Mouse (Mus musculus): Measurements from ENCODE around the gene H2al2a. TPM values are rescaled to one million over a fixed set of nuclear protein-coding genes. Genes with fewer than 3 reads are reported as not detected.

H2al2a gene
- total and polyA plus RNA-seq, 3 experiments = 0.51 TPM; not detected in 2

- intact Hi-C loops (cut with DNase I) = loop anchor here (5.0 kb wide), 1 partner anchor 662 kb away; the partner anchor contains the start of gene Spag6
- no peak overlapping the region for H3K9ac ChIP-seq (ENCODE audit: low read depth, low read length)
- H3K4me3 ChIP-seq = no peak overlapping the region
Observed at GRCm38 (mm10) chr2:18030581-18030980, 33.8 kb upstream of the H2al2a start.

GRCm38 (mm10) chr2:18029656-18030055 lies 32.9 kb upstream of the H2al2a start:
- Histone ChIP-seq H3K9ac (ENCODE audit: low read depth, low read length) (no peak overlapping the region), H3K4me3 (no peak overlapping the region), H3K27ac (no peak overlapping the region), H3K4me1 (ENCODE audit: control insufficient read depth, insufficient read depth, low read length) (peaks cover 3% of the 10 kb centered on the region), H3K36me3 (ENCODE audit: control insufficient read depth, insufficient read depth, low read length) (no peaks in the 10 kb centered on the region), H3K79me2 (replicated peaks; ENCODE audit: control insufficient read depth, insufficient read depth, low read length) (no peaks in the 10 kb centered on the region), H3K27me3 (ENCODE audit: control insufficient read depth, insufficient read depth, low read length) (no peaks in the 10 kb centered on the region)
- TF ChIP-seq CTCF (IDR thresholded peaks at IDR 0.05) (no peak), POLR2A (IDR thresholded peaks at IDR 0.05; ENCODE audit: insufficient read depth, low read depth, low read length) (no peak), EP300 (IDR thresholded peaks at IDR 0.05; ENCODE audit: insufficient read depth, low read depth, low read length) (no peak)
- DNase-seq = no peak
- 97% methylated on average over 7 of the region's 7 CpGs for WGBS
- intact Hi-C loops (cut with DNase I) = loop anchor here (2.0 to 10.0 kb wide), 6 partner anchors 27 to 738 kb away; partner anchors contain the start of genes Bmi1, Dnajc1 and Spag6

More at GRCm38 (mm10) chr2:18030581-18030980, 33.8 kb upstream of the H2al2a start:
- WGBS = 82% methylated on average over 8 of the region's 8 CpGs
- Histone ChIP-seq H3K36me3 (ENCODE audit: control insufficient read depth, insufficient read depth, low read length) (no peaks in the 10 kb centered on the region), H3K27ac (no peak overlapping the region), H3K27me3 (ENCODE audit: control insufficient read depth, insufficient read depth, low read length) (no peaks in the 10 kb centered on the region), H3K4me1 (ENCODE audit: control insufficient read depth, insufficient read depth, low read length) (peaks cover 3% of the 10 kb centered on the region), H3K79me2 (replicated peaks; ENCODE audit: control insufficient read depth, insufficient read depth, low read length) (no peaks in the 10 kb centered on the region)
- TF ChIP-seq EP300 (IDR thresholded peaks at IDR 0.05; ENCODE audit: insufficient read depth, low read depth, low read length) = no peak
- no peak for TF ChIP-seq CTCF (IDR thresholded peaks at IDR 0.05)
- no peak for TF ChIP-seq POLR2A (IDR thresholded peaks at IDR 0.05; ENCODE audit: insufficient read depth, low read depth, low read length)
- DNase-seq = no peak

GRCm38 (mm10) chr2:18028140-18029021 lies 31.6 kb upstream of the H2al2a start:
- WGBS = under 1% methylated on average over 61 of the region's 61 CpGs
- no peaks in the 10 kb centered on the region for H3K27me3 ChIP-seq (ENCODE audit: control insufficient read depth, insufficient read depth, low read length)
- intact Hi-C loops (cut with DNase I) = loop anchor here (1.0 to 10.0 kb wide), 6 partner anchors 19 to 739 kb away; partner anchors contain the start of genes Bmi1 and Dnajc1
- peak overlapping the region; percentile 73 for H3K9ac ChIP-seq (ENCODE audit: low read depth, low read length)
- no peaks in the 10 kb centered on the region for H3K79me2 ChIP-seq (replicated peaks; ENCODE audit: control insufficient read depth, insufficient read depth, low read length)
- peak; percentile 95 for DNase-seq
- H3K4me3 ChIP-seq = peak overlapping the region; percentile 83
- H3K36me3 ChIP-seq (ENCODE audit: control insufficient read depth, insufficient read depth, low read length) = no peaks in the 10 kb centered on the region
- no peak for TF ChIP-seq CTCF (IDR thresholded peaks at IDR 0.05)
- peak; percentile 86 for TF ChIP-seq POLR2A (IDR thresholded peaks at IDR 0.05; ENCODE audit: insufficient read depth, low read depth, low read length)
- TF ChIP-seq EP300 (IDR thresholded peaks at IDR 0.05; ENCODE audit: insufficient read depth, low read depth, low read length) = 0 out of 2 replicates have a peak, but pooled peaks have one; percentile 18
- H3K27ac ChIP-seq = peak overlapping the region; percentile 97
- peaks cover 3% of the 10 kb centered on the region for H3K4me1 ChIP-seq (ENCODE audit: control insufficient read depth, insufficient read depth, low read length)

DNA sequence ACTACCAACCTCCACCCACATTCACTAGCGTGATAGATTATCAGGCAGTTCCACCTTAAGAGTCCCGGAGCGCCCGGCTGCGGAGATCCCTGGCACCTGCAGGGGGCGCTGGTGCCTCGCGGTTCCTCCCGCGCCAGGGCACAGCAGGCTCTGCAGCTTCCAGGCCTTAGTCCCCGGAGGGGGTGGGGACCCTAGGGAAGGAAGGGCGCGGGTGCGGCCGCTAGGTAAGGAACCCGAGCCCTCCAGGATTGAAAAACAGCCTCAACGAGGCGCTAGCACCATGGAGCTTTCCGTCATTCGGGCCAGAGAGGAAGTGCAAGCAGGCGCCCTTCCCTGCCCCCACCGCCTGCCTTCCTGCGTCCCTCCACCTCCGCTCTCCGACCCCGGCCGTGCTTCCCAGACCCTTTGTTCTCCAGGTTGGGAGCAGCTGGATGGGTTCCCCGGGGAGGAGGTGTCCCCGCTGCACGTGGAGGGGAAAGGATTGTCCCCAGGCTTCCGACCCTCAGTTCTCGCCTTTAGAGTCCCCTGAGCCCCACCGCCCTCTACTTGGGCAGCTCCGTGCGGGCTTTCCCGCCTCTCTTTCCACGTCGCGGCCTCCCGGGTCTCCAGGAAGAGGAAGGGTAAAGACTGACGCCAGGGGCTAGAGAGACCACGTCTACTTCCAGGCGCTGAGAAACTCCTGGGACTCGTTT lies 30.8 kb upstream of the H2al2a start:
- H3K4me3 ChIP-seq = peak overlapping the region; percentile 83
- H3K27me3 ChIP-seq (ENCODE audit: control insufficient read depth, insufficient read depth, low read length) = no peaks in the 10 kb centered on the region
- H3K4me1 ChIP-seq (ENCODE audit: control insufficient read depth, insufficient read depth, low read length) = peaks cover 3% of the 10 kb centered on the region
- WGBS = under 1% methylated on average over 44 of the region's 44 CpGs
- peak overlapping the region; percentile 73 for H3K9ac ChIP-seq (ENCODE audit: low read depth, low read length)
- intact Hi-C loops (cut with DNase I) = loop anchor here (1.0 to 10.0 kb wide), 10 partner anchors 20 to 740 kb away; partner anchors contain the start of genes Bmi1 and Dnajc1
- no peaks in the 10 kb centered on the region for H3K36me3 ChIP-seq (ENCODE audit: control insufficient read depth, insufficient read depth, low read length)
- TF ChIP-seq POLR2A (IDR thresholded peaks at IDR 0.05; ENCODE audit: insufficient read depth, low read depth, low read length) (peak; percentile 62), CTCF (IDR thresholded peaks at IDR 0.05) (peak; percentile 99), EP300 (IDR thresholded peaks at IDR 0.05; ENCODE audit: insufficient read depth, low read depth, low read length) (no peak; the same call in none of the 2 replicates)
- no peaks in the 10 kb centered on the region for H3K79me2 ChIP-seq (replicated peaks; ENCODE audit: control insufficient read depth, insufficient read depth, low read length)
- peak overlapping the region; percentile 97 for H3K27ac ChIP-seq
- DNase-seq = peak; percentile 96 to 98

GRCm38 (mm10) chr2:18026116-18026947 lies 29.6 kb upstream of the H2al2a start:
- H3K4me3 ChIP-seq = peak overlapping the region; percentile 83
- WGBS = under 1% methylated on average over 44 of the region's 44 CpGs
- H3K4me1 ChIP-seq (ENCODE audit: control insufficient read depth, insufficient read depth, low read length) = peaks cover 1% of the 10 kb centered on the region; the same call in 1 of the 2 replicates
- no peaks in the 10 kb centered on the region for H3K27me3 ChIP-seq (ENCODE audit: control insufficient read depth, insufficient read depth, low read length)
- peak overlapping the region; percentile 58 for H3K9ac ChIP-seq (ENCODE audit: low read depth, low read length)
- TF ChIP-seq CTCF (IDR thresholded peaks at IDR 0.05) = 0 out of 2 replicates have a peak, but pooled peaks have one; percentile 6
- TF ChIP-seq EP300 (IDR thresholded peaks at IDR 0.05; ENCODE audit: insufficient read depth, low read depth, low read length) = no peak
- 0 out of 2 replicates have a peak, but pooled peaks have one; percentile 4 for TF ChIP-seq POLR2A (IDR thresholded peaks at IDR 0.05; ENCODE audit: insufficient read depth, low read depth, low read length)
- DNase-seq = peak; percentile 76 to 81
- peak overlapping the region; percentile 97 for H3K27ac ChIP-seq
- intact Hi-C loops (cut with DNase I) = loop anchor here (2.0 to 10.0 kb wide), 5 partner anchors 174 to 741 kb away; partner anchors contain the start of genes Bmi1 and Dnajc1
- H3K36me3 ChIP-seq (ENCODE audit: control insufficient read depth, insufficient read depth, low read length) = no peaks in the 10 kb centered on the region
- no peaks in the 10 kb centered on the region for H3K79me2 ChIP-seq (replicated peaks; ENCODE audit: control insufficient read depth, insufficient read depth, low read length)
